Mouse (Mus musculus) kidney, embryonic 15.5 days (tissue): ENCODE measurements around the gene Gm20772. TPM values are rescaled to one million over a fixed set of nuclear protein-coding genes. Genes with fewer than 3 reads are reported as not detected.
"Not testable (repeated sequence)": the region's sequence is repeated elsewhere in the genome, so short reads cannot be mapped to it uniquely, and the experiment has no call there.

Source experiments
- ATAC-seq: fragments of 200-750 bp; cut with Nextera tagmentation; replicated peaks from 2 replicates; pipeline ENCODE4 v1.8.0; 2017; ENCODE audit warnings: moderate TSS enrichment; ENCODE audit not compliant: low FRiP score
- H3K27ac ChIP-seq: fragments of 300-500 bp; sonication (generic); 2 replicates; pipeline ENCODE4 v1.5.1; 2015; ENCODE audit warnings: mild to moderate bottlenecking, inconsistent platforms
- H3K27me3 ChIP-seq: fragments of 300-500 bp; sonication (generic); 2 replicates; pipeline ENCODE4 v1.6.1; 2015; ENCODE audit warnings: inconsistent platforms
- H3K36me3 ChIP-seq: fragments of 300-500 bp; sonication (generic); 2 replicates; pipeline ENCODE4 v1.6.1; 2015; ENCODE audit warnings: inconsistent platforms
- H3K4me1 ChIP-seq: fragments of 300-500 bp; sonication (generic); 2 replicates; pipeline ENCODE4 v1.6.1; 2015; ENCODE audit warnings: inconsistent platforms
- H3K4me2 ChIP-seq: fragments of 300-500 bp; sonication (generic); 2 replicates; pipeline ENCODE4 v1.6.1; 2015; ENCODE audit warnings: moderate library complexity, mild to moderate bottlenecking, inconsistent platforms
- H3K4me3 ChIP-seq: fragments of 300-500 bp; sonication (generic); replicated peaks from 2 replicates; pipeline ENCODE4 v1.5.1; 2015; ENCODE audit warnings: mild to moderate bottlenecking, inconsistent platforms
- H3K9ac ChIP-seq: fragments of 300-500 bp; sonication (generic); 2 replicates; pipeline ENCODE4 v1.6.1; 2015; ENCODE audit warnings: mild to moderate bottlenecking, inconsistent platforms
- H3K9me3 ChIP-seq: fragments of 300-500 bp; sonication (generic); replicated peaks from 2 replicates; pipeline ENCODE4 v1.6.1; 2016; ENCODE audit warnings: inconsistent platforms
- WGBS: fragments of 180-500 bp; shearing (Covaris S2); methylation state at CpG from one replicate; pipeline ENCODE4 v1.1.7; 2015; ENCODE audit warnings: mixed read lengths; 5-methylcytosine and 5-hydroxymethylcytosine counted together
- polyA plus RNA-seq: library from polyadenylated mRNA; unstranded; fragments of >200 nt; fragmentation: Nextera tagmentation; extraction: Ambion mirVana; gene quantifications from 2 replicates; pipeline ENCODE4 v1.2.1, GENCODE M21; 2015

Gm20772 gene
- polyA plus RNA-seq: not detected in 2 replicates

DNA sequence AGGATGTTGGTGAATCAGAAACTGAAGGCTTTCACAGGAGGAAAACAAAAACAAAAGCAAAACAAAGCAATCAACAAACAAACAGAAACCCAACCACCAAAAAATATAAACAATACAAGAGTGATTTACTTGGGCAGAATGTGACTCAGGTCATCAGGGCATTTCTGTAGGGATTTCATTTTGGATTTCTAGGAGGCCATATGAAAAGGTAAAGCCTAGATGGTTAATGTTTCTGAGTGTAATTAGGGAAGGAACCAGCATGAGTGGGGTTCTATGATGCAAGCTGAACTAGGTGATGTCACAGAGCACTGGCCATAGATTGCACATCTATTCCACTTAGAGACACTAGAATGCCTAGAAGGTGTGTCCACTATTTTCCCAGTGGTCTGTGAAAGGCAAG, at the start of gene Gm20772, which contains the start of gene Gm20831:
Gene Gm20772 (plus strand): TSS at position 301 of the 400 bp plus-strand sequence.
Gene Gm20831 (plus strand): TSS at position 301 of the 400 bp plus-strand sequence.
- H3K36me3 ChIP-seq, H3K4me2 ChIP-seq, H3K27ac ChIP-seq, H3K27me3 ChIP-seq, ATAC-seq, H3K4me3 ChIP-seq, H3K4me1 ChIP-seq, H3K9ac ChIP-seq, H3K9me3 ChIP-seq: not testable (repeated sequence)

DNA sequence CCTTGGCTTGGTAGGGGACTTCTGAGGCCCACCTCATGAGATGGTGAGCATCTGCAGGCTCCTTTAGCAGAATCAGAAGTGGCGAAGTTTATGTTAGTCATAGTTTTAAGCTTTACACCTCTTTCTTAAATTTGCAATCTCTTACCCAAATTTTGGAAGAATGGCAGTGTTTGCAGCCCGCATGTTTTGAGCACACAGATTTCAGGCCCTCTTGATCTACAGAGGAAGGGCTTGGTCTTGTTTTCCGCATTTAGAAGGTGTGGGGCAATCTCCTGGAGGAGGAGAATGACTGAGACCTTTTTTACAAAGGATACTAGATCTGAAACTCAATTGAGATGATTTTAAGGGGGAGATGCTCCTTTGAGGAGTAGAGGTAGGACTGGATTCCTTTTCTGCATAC, 28.4 kb upstream of the Gm20772 start, which contains the start of gene Gm21904:
Gene Gm21904 (minus strand): TSS at position 101 of the 400 bp plus-strand sequence.
- H3K9ac ChIP-seq, H3K4me1 ChIP-seq, H3K9me3 ChIP-seq, H3K27ac ChIP-seq, ATAC-seq, H3K4me2 ChIP-seq, H3K36me3 ChIP-seq, H3K27me3 ChIP-seq, H3K4me3 ChIP-seq: not testable (repeated sequence)
- no CpG with 5 or more reads among the region's 3 CpGs for WGBS

Other genes starting within 250 kb of the Gm20772 start
- not detected in 2 replicates for gene Gm21904, start 28.5 kb upstream of the Gm20772 start, polyA plus RNA-seq
- gene Gm20831, start within 50 bp of the Gm20772 start, polyA plus RNA-seq: not detected in 2 replicates
- gene Srsy, start 62.6 kb downstream of the Gm20772 start, polyA plus RNA-seq: not detected in 2 replicates
- not detected in 2 replicates for gene Gm21764, start 187.1 kb downstream of the Gm20772 start, polyA plus RNA-seq
- gene Ssty1, start 214.4 kb downstream of the Gm20772 start, polyA plus RNA-seq: not detected in 2 replicates